Mouse (Mus musculus) CH12.LX (cell line): Measurements from ENCODE around the gene Kcnab3.

Experiments
- CHD2 ChIP-seq: IDR thresholded peaks from 2 replicates; pipeline ENCODE4 v1.6.1; 2011; ENCODE audit warnings: low read length, improper control_type of control experiment
- CTCF ChIP-seq, 2 experiments: IDR thresholded peaks in 1 of 2; conservative IDR thresholded peaks in 1 of 2; 2 replicates each; pipeline ENCODE4 v1.5.1; 2011 to 2012; ENCODE audit warnings: low read depth in 2 of 2, low read length in 2 of 2, improper control_type of control experiment in 1 of 2, inconsistent platforms in 1 of 2, mild to moderate bottlenecking in 1 of 2, moderate library complexity in 1 of 2
- ELF1 ChIP-seq: IDR thresholded peaks from 2 replicates; pipeline ENCODE4 v1.6.1; 2014; ENCODE audit warnings: low read depth, mild to moderate bottlenecking, inconsistent platforms, low read length, improper control_type of control experiment
- EP300 ChIP-seq: IDR thresholded peaks from 2 replicates; pipeline ENCODE4 v1.6.1; 2011; ENCODE audit warnings: low read length, improper control_type of control experiment
- HCFC1 ChIP-seq: IDR thresholded peaks from 2 replicates; pipeline ENCODE4 v1.6.1; 2012; ENCODE audit warnings: low read depth, mild to moderate bottlenecking, inconsistent platforms, low read length, improper control_type of control experiment
- MAX ChIP-seq: IDR thresholded peaks from 2 replicates; pipeline ENCODE4 v1.6.1; 2011; ENCODE audit warnings: low read length, improper control_type of control experiment
- NRF1 ChIP-seq: IDR thresholded peaks from 2 replicates; pipeline ENCODE4 v1.6.1; 2014; ENCODE audit warnings: low read depth, mild to moderate bottlenecking, inconsistent platforms, low read length, improper control_type of control experiment, moderate library complexity
- POLR2A ChIP-seq: IDR thresholded peaks from 2 replicates; pipeline ENCODE4 v1.6.1; 2011; ENCODE audit warnings: low read depth, mild to moderate bottlenecking, improper control_type of control experiment, low read length
- POLR2AphosphoS2 ChIP-seq: IDR thresholded peaks from 2 replicates; pipeline ENCODE4 v1.6.1; 2011; ENCODE audit warnings: low read depth, low read length, improper control_type of control experiment
- RCOR1 ChIP-seq: conservative IDR thresholded peaks from 2 replicates; pipeline ENCODE4 v1.6.1; 2012; ENCODE audit warnings: low read depth, mild to moderate bottlenecking, inconsistent platforms, low read length, improper control_type of control experiment
- SMC3 ChIP-seq: IDR thresholded peaks from 2 replicates; pipeline ENCODE4 v1.6.1; 2011; ENCODE audit warnings: low read depth, low read length, improper control_type of control experiment
- UBTF ChIP-seq: IDR thresholded peaks from 2 replicates; pipeline ENCODE4 v1.6.1; 2012; ENCODE audit warnings: low read depth, mild to moderate bottlenecking, inconsistent platforms, low read length, improper control_type of control experiment, moderate library complexity

DNA sequence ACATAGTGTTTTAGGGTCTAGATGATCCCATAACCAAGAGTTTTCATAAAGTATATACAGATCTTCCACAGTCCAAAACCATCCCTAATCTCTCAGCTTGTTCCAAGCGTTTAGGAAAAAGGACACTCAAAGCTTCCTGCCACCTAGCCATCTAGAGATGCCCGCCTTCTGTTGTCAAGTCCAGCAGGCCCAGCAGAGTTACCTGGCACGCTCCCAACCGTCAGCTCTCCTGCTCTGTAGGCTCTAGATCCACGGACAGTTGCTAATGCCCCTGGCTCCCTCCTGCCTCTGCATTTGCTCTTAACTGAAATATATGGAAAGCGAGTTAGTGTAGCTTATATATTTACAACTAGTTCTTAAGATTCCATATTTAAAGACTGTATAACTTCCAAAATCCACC, 55.3 kb downstream of the Kcnab3 start:
- TF ChIP-seq NRF1 (no peak), UBTF (no peak), RCOR1 (no peak), EP300 (no peak), ELF1 (no peak), MAX (no peak), POLR2A (no peak), CTCF (conservative IDR thresholded peaks at IDR 0.05 in 1 of 2, IDR thresholded peaks at IDR 0.05 in 1 of 2; ENCODE audit: low read depth in 2 of 2, low read length in 2 of 2) (no peak), HCFC1 (no peak), SMC3 (no peak), CHD2 (no peak), POLR2AphosphoS2 (no peak)
